Mouse (Mus musculus) MN1 (cell line): ENCODE measurements around the gene Bcl2l1.
A peak's percentile ranks its signal among the peaks of the same experiment; 100 is the strongest.

ENCODE experiments used
- DNase-seq: peaks from one replicate; pipeline ENCODE4 v3.0.0-alpha.2; 2016; ENCODE audit warnings: low spot score

The Bcl2l1 gene

DNA sequence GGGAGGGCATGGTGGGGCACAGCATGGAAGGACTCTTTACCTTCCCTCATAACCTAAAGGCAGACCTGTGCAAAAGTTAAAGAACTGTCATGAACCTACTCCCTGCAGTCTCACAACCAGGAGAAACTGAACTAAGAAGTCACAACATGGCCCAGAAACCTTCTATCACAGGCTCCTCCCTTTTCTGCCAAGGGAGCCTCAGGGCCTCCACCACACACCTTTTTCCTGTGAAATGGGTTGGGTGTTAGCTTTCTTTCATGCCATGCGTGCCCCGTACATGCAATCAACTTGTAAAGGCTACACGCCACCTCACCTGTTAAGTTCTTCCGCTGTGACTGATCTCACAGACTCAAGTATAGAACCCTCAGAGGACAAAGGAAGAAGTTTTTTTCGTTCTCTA, 28.4 kb downstream of the Bcl2l1 start:
- DNase-seq = no peak

DNA sequence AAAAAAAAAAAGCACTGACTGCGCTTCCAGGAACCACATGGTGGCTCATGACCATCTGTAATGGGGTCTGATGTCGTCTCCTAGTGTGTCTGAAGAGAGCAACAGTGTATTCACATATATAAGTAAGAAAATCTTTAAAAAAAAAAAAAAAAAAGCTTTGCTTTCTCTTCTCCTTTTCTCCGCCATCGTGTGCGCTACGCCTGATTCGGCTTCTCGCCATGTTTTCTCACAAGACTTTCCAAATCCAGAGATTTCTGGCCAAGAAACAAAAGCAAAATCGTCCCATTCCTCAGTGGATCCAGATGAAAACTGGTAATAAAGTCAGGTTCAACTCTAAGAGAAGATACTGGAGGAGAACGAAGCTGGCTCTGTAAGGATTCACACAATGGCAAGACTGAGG, 29.2 kb downstream of the Bcl2l1 start:
- no peak for DNase-seq

DNA sequence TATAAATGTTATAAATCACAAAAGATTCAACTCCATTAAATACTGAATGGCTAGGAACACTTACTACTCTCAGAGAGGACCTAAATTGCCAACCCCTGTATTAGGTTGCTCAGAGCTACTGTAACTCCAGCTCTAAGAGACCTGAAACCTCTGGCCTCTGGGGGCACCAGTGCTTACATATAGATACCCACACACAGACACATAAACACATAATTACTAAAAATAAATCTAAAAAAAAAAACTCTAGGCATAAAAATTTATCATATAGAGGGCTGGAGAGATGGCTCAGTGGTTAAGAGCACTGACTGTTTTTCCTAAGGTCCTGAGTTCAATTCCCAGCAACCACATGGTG, 30.8 kb downstream of the Bcl2l1 start:
- no peak for DNase-seq

DNA sequence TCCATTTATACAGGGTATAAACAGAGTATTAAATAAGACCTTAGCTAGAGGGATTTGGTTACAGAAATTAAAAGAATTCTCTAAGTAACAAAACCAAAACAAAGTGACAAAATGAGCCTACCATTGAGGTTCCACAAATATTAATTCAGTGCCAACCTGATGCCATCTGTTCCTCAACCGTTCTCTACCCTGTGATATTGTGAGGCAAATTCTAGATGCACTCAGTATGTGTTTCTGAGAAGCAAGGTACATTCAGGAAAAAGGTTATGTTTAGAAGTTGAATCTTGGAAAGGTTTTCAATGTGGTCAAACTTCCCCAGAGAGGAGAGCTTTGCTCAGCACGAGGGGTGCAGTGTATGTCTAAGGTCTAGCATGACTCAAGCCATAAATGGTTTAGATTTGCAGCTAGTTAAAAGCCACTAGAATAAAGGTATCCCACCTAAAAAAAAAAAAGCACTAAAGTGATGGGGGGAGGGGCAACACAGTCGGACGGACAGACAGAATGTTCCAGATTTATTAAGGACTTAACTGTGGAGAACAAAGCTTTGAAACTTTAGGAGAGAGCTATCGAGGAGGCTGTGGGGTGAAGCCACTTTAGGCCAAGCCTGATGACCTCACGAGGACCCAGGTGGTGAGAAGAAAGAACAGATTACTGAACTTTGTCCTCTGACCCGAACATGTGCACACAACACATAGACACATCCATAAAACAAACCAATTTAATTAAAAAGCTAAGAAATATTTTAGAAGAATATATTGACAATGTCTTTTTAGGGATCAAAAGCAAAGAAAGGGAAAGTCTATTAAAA, 31.4 kb downstream of the Bcl2l1 start:
- no peak for DNase-seq

DNA sequence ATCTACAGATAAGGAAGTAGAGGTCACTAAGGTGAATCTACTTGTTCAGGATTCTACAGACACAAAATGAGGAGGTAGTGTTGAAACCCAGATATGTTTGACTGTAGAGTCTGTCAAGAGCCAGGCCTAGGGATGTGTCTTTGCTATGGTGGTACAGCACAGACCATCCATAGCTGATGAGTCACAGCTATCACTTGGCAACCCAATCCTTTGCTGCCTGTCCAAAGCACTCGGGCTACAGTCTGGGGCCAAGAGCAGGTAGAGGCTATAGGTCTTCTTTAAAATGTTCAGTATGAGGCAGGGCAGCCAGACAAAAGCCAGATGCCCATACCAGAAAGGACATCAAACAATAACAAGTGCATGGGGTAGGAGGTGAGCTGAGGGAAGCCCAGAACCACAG, 33.9 kb downstream of the Bcl2l1 start:
- no peak for DNase-seq

DNA sequence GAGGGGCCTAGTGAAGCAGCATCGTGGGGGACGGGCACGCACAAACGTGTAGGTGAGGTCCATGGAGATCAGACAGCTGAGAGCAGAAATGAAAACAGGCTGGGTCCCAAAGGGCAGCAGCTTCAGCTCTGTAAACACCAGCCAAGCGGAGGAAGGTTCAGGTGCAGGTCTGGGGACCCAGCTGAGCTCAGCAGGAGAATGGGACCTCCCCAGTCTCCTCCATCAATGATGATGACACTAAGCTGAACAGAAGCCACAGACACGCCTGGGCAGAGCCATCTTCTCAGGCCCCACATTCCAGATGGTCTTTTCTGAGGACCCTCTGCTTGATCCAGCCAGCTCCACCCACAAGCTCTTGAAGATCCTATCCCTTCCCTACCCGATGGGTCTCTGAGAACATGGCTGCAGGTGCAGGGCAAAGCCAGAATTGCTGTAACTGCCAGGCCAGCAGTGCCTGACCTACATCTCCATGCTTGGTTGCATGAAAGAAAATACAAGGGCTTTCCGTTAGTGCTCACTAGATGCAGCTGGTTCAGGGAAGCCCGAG, 37.2 kb downstream of the Bcl2l1 start:
- no peak for DNase-seq

DNA sequence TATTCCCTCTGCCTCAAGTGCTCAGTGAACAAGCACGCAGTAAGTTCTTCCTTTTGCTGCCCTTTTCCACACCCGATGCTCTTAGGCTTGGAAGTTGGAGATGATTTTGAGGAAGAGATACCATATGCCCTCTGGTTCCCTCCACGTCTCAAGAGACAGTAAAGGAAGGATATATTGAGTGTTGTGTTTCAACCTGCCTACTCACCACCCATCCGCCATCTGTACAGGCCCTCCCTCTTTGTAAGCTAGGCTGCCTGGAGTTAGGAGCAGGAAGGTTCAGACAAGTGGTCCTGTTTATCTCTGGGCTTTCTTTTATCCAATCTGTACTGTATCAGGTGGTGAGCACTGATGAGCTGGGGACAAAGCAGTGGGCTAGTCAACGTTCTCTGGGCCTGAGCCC, 38.1 kb downstream of the Bcl2l1 start:
- DNase-seq = no peak

DNA sequence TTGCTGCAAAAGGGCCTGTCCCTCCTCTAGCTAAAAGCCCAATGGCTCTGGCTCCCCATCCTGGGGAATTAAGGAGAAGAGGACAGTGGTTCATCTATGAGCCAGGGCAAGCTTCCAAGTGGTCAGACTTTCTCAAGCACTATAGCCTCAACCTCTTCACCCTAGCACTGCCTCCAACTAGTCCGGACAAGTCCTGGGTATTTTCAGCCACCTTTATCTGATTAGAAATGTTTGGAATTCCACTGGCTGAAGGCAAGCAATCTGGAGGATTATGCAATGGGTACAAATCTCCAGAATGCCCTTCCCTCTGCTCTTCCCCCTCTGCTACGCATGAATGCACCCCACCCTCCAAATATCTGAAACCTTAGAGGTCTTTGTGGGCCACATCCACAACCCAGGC, 39.1 kb downstream of the Bcl2l1 start:
- peak; percentile 21 for DNase-seq

DNA sequence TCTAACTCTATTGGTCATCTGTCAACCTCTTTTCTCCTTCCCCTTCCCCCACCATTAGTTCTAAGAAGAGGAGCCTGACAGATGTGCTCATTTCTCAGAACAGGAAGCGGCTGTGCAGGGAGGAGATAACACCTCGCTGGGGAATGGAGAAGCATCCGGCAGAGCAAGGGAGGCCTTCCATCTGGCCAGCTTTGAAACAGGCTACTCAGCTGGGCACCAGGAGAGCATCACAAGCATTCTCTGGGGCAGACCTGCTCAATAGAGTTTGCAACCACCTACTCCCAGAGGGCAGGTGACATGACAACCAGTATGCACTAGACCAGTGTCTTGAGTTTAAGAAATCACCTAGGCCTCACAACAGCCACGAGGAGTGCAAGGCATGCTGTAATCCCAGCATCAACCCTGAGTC, 41.9 kb downstream of the Bcl2l1 start:
- DNase-seq = peak; percentile 66

DNA sequence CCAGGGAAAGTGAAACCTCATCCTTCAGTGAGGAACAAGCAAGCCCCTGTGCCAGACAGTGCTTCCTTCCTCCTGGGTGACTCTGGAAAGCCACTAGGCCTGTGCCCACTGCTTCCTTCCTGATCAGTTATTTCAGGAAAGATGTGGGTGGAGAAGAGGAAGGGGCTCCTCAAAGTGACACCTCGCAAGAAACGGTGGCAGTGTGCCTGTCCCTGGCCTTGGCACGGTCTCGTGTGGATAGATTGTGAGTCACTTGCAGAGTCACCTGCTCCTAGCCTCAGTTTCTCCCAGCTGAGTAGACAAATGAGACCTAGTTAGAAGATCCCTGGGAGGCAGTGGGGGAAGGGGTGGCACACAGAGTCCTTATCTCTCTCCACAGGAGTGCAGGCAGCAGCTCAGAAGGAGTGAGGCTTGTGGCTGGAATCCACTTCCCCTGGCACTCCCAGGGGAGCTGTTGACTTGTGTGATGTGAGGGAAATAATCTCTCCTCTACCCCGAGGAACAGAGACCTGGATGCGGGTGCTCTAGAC, 42.6 kb downstream of the Bcl2l1 start:
- peak; percentile 62 for DNase-seq

DNA sequence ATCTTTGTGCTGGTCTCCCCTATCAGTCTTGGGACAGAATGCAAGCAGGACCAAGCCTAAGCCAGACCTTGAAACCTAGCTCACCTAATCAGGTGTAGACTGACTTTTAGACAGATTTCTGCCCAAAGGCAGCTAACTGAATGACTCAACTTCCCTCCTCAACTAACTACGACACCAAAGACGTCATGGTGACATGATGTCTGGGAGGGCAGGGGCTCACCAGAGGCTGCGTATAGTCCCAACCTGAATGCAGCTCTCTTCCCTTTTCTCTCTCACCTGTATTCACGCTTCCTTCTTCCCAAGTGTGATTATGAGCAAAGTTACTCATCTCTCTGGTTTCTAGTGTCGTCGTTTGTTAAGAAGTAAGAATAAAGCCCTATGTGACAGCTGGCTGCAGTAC, 44.0 kb downstream of the Bcl2l1 start:
- DNase-seq = no peak

DNA sequence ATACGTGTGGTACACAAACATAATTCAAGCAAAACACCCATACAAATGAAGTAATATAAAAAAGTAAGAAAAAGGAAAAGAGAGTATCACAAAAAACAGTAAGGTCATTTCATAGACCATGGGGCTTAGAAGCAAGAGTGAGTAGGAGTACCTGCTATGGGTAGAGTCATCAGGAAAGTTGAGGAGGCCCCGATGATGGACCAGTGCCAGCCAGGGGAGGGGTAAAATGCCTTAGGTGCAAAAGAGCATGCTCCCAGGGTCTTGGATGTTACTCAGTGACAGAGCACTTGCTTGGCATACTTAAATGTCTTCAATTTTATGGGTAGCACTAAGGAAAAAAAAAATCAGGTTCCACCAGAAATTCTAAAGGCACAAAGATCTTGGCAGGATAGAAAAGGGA, 44.4 kb downstream of the Bcl2l1 start:
- DNase-seq = no peak

DNA sequence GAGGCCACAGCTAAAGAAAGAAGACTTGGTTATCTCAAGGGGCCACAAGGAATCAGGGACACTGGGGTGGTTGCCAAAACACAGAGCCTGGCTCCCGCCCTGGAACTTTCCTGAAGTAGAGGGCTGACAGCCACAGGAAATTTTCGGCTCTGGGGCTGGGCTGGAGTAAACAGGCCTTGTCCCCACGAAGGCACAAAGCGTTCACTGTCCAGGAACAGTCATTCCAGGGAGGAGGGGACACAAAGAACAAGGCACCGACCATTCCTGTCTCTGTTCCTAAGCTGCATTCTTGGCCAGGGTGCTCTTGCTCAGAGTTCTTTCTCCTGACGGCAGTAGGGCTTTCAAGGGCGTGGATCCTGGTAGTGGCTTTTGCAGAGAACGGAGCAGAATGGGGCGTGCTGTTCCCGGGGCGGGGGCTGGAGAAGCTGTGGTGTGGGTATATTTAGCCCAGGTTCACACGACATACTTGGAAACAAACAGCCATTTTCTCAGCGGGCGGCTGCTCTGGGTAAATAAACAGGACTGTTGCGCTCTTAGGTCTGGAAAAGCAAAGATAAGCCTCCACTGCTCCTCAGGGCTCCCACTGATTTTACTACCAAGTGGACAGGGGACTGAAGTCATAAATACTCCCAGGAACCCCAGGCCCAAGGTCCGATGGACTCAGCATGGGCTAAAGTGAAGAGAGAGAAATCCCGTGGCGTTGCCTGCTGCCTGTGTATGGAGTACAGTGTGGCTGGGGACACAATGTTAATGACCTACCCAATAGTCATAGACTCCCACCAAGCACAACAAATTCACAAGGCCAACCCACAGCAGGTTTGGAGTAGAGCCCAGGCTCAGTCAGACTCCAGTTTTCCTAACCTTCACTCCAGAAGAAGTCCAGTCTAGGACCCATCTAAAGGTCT, 45.8 kb downstream of the Bcl2l1 start:
- no peak for DNase-seq

DNA sequence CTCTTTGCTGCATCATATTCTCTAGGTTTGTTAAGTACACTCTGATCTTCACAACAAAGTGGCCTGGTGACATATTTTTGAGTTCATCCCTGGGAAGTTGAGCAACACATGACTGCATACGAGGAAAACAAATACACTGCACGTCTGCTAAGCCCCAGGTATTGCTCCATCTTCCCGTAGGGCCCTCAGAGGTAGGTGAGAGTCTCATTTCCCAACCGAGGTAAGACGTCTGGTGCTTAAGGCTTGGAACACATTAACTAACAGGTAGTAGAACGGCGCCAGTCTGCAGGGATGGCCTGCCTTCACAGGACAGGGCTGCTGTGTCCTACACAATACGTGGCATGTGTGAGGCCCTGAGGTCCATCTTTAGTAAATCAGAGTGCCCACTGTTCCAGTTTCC, 46.9 kb downstream of the Bcl2l1 start:
- no peak for DNase-seq

DNA sequence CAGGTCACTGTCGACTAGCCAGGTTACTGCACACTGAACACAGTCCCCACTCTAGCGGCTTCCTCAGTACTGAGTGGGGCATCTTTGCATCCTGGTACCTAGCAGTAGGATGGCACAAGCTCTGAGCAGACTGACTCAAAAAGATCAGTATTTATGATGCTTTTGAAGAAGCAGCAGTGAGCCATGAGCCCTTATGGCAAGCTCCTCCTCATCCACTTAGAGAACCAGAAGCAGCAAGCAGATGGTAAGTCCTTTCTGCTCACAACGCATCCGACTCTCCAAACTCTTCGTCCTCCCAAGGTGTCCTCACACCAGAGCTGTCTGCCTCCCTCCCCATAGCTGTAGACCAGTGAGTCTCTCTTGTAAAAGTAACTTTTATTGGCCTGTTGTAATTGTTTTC, 48.3 kb downstream of the Bcl2l1 start:
- no peak for DNase-seq

DNA sequence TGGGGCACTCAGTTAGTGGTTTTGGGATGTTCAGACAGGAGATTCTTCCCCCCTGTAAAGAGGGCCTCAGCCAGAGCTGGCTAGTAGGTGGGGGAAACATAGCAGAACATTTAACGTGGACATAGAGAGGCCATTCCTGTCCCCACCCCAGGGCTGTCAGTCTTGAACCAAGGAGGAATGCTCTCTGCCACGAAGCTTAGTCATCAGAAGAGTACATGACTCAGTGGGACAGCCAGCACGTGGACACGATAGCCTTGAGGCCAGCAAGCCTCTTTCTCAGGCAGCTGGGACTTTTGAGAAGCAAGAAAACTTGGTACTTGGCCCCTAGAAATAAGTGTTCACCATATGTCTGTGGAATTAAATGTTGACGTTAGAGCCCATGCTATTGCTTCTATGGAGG, 48.9 kb downstream of the Bcl2l1 start:
- DNase-seq = no peak

DNA sequence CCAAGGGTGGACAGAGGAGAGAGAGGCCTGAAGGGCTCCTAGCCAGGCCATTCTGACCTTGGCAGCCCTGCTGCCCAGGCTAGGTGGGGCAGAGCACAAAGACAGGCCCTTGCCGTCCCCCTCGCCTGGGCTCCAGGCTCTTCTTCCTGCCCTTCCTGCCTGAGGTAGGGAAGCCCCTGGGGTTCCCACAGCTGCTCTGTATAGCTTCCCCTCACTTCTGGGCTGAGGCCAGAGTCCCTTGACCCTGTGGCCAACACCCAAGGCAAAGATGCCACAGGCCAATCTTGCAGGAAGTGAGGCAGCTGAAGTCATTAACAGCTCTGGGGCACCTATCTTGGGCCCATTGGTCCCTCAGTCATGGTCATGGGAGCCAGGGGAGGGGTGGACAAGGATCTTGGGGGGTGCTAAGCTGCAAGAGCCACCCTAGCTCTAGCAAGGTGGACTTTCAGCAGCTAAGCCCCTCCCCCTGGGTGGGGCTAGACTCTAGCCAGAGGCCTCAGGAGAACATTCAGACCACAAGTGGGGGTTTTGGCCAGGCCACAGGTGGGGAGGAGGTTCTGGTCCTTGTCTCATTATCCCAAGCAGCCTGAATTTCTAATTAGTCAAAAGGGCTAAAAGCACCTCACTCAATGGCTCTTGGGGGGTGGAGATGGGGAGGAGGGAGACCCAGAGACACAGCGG, 50.4 kb downstream of the Bcl2l1 start:
- no peak for DNase-seq

DNA sequence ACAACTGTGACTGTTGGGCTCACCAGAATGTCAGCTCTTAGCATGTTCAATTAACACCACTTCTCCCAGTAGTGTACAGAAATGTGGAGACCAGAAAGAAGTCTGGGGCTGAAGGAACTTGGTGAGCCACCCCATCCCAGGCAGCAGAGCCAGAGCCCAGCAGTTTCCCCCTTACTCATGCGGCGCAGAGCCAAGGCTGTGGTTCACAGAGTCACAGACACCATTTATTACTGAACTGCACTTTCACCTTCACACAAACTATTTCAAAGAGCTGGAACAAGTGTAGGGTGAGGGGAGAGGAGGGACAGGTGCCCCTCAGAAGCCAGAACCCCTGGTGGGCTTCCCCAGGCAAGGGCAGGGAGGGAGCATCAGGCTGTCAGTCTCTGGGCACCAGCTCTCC, 51.1 kb downstream of the Bcl2l1 start:
- no peak for DNase-seq

DNA sequence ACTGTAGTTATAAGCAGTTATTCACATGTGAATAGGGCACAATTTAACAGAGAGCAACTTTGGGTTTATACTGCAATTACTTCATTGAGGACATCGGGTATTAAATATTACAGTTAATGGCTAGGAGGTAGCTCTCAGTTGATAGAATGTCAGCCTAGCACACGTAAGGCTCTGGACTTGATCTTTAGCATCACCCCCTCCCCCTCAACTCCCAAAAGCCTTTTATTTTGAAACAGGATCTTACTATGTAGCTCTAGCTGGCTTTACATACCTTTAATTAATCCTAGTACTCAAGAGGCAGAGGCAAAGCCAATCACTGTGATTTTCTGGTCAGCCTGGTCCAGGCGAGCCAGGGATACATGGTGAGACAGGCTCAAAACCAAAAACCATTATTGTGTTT, 54.4 kb downstream of the Bcl2l1 start:
- no peak for DNase-seq

DNA sequence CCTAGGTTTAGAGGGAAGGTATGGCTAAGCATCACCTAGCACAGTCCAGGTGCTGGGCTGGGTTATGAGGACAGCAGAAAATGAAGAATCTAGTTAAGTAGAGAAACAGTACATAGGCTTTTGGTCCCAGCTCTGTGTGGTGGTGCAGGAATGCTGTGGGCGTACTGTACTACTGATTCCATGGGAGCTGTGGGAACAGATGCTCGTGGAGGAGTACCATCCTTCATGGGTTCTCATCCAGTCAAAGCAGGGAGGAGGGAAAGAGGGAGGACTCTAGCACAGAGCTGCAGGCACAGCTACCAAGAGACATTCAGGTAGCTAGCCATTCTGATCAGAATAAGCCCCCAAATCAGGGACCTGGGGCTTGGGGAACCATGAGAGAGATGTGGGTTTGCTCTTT, 55.1 kb downstream of the Bcl2l1 start:
- no peak for DNase-seq

DNA sequence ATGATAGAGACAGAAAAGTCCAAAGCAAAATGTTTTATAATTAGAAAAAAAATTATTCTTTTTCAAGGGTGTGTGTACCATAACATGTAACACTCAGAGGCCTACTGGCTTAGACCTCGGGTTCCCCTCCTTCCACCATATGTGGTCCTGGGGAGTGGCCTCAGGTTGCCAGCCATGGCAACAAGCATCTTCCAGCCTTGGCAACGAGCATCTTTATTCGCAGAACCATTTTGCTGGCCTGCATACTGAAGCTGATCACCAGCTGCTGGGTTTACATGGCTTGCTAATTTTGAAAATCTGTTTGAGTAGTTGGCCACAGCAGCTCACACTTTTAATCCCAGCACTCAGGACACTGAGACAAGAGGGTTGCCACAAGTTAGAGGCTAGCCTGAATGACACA, 55.5 kb downstream of the Bcl2l1 start:
- DNase-seq = no peak

DNA sequence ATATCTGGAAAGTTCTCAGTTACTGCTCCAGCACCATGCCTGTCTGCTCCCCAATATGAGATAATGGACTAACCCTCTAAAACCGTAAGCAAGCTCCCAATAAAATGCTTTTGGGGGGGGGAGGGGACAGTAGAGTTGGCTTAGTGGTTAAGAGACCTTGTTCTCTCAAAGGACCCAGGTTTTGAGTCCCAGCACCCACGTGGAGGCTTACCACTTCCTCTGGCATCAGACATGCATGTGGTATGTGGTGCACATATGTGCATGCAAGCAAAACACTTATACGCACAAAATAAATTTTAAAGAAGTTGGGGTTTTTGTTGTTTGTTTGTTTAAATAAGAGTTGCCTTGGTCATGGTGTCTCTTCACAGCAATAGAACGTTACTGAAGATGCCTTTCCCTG, 56.2 kb downstream of the Bcl2l1 start:
- no peak for DNase-seq
